Mouse (Mus musculus): ENCODE results near the gene Cmip.

GRCm38 (mm10) chr8:117357491-117358467, 100.9 kb downstream of the Cmip start:
- TF ChIP-seq CTCF (IDR thresholded peaks at IDR 0.05; ENCODE audit: borderline replicate concordance, insufficient read depth, low read depth, low read length) (no peak), POLR2A (IDR thresholded peaks at IDR 0.05; ENCODE audit: borderline replicate concordance, insufficient read depth, low read length) (no peak)

Measured in cerebellum, adult 2 months (tissue).